Mouse (Mus musculus) cerebellum, postnatal 10 days (tissue): ENCODE measurements around the gene Lmntd2.

Source experiments
- DNase-seq, 2 experiments: peaks; one replicate each; pipeline ENCODE4 v3.0.0; 2021; ENCODE audit warnings: mixed read lengths in 2 of 2

Lmntd2 gene

DNA sequence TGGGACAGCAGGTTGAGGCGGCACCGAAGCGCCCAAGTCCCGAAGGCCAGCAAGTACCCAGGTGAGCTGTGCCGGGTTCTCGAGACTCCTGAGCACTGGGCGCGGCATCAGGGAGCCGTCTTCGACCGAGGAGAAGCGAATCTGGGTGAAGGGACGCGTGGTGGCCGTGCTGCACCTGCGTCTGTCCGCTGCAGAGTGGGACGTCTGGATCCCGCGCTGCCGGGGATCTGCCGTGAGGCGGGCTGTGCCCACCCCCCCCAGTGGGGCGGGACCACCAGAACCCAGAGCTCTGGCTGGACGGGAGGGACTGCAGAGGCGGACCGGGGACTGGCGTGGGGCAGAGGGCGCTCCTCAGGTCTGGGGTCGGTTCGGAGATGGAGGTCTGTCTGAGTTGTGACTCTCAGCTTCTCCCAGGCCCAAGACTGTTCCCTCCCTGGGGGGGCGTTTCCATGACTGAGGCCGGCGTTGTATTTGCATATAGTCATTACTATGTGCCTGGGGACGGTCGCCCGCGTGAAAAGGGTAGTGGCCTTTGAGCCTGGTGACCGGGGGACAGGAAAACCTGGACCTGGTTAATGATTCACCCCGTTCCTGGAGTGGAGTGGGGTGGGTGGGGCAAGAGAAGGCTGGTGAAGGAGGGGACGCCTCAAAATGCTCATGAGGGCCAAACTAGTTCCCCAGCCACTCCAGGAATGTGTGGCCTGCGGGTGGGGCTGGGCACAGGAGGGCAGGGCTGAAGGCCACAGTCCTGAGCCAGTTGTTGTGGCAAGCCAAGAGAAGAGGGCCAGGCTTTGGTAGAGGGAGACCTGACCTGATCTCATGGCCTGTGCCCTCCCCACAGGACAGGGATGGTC, 2.2 kb upstream of the Lmntd2 start:
- DNase-seq: peak; percentile 60 to 63

DNA sequence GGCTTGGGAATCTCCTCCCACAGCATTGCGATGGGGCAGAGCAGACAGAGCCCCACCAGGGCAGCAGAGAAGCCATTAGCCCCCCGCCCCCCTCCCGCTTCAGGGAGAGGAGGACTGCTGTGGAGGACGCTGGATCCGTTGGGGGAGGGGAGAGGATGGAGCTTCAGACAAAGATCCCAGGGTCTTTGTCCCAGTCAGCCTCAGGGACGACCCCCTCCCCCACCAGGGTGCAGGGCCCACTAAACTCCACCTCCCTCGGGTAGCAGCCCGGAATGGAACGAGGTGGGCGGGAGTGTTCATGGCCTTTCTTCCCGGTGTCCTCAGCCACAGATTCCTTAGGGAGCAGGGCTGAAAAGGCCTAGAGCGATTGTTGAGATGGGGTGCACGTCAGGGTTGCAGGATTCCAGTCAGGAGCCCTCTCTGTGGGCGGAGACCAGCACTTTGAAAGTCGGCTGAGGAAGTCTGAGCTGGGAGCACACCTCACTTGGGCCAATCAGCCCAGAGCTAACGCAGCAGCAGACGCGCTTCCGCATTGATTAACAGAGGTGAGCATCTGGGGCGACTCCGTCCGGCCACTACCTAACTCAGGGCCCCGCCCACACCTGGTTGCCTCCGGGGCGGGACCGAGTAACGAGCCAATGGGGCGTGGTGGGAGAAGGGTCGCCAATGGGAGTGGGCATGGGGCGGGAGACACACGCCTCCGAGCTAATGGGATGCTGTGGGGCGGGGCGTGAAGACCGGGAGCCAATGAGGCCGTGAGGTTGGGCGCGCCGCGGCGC, 1.4 kb upstream of the Lmntd2 start, which contains the start of gene Rassf7:
Rassf7 (plus strand) TSS at position 760 of the 779 bp plus-strand sequence.
- DNase-seq: peak; percentile 96 to 97

DNA sequence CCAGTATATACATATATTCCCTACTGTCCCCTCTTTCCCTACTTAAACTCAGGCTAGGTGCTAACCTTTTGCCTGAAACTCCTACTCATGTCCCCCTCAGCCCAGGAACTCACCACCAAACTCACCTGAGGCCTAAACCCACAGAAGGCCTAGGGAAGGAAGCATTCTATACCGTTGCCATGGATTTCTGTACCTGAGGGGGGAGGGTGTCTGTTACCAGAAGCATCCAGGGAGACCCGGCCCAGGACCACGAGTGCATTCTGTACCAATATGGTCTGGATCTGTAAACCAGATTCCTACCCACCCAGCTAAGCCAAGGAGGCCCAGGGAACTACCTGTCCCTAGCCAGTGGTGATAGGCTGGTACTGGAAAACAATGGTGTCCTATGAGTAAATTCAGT, 430 bp upstream of the Lmntd2 start:
- no peak for DNase-seq

DNA sequence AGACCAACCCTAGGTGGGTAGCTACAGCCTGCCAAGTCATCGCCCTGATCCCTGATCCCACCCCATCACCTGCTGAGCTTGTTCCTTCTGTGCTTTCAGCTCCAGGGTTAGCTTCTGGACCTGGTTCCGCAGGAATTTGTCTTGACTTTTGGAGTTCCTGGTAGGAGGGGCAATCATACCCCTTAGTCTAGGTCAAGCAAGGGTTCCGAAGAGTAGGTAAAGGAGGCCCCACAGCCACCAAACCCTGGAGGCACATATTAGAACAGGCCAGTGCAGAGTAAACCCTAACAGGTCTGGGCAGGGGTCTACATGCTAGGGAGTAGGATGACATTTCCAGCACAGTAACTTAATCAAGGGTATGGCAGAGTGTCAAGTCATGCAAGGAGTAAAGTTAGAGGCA, 747 bp downstream of the Lmntd2 start:
- DNase-seq: no peak

DNA sequence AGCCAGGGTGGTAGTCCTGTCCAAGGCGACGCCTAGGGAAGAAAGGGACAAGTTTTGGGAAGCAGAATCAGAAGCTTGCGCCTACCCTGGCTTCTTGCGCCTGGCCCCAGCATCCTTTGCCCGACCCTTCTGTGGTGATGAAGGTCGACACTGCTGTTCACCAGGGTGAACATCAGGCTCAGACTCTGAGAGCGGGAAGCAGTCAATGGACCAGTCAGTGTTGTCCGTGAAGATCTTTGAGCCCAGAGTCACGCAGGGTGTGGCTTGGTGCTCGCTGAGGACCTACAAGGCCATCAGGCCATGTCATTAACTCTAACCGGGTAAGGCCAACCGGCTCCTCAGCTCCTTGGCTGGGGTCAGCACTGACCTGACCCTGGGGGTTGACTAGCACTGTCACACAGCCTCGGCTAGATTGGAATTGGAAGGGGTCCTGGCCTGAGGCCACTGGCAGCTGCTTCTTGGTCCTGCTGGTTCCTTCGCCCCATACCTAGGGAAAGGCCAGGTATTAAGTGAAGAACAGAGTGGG, 3.2 kb downstream of the Lmntd2 start:
- DNase-seq: peak in 1 of 2 experiments; percentile 4

DNA sequence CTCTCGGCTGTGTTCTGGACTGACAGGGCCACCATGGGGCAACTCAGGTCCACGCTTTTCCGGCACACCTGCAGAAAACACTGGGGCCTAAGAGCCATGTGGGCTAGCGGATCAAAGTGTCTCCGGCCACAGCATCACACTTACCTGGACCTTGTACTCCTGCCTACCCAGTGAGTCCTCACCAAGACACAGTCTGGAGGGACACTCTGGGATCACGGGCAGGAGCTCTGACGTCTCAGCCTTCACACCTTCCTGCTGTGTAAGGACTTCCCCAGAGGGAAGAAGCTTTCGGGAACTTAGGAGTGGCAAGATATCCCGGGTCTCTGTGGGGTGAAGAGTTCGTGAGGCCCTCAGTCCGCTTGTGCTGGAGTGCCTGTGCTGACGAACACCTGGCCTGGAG, 3.7 kb downstream of the Lmntd2 start:
- peak in 1 of 2 experiments; percentile 0 for DNase-seq

DNA sequence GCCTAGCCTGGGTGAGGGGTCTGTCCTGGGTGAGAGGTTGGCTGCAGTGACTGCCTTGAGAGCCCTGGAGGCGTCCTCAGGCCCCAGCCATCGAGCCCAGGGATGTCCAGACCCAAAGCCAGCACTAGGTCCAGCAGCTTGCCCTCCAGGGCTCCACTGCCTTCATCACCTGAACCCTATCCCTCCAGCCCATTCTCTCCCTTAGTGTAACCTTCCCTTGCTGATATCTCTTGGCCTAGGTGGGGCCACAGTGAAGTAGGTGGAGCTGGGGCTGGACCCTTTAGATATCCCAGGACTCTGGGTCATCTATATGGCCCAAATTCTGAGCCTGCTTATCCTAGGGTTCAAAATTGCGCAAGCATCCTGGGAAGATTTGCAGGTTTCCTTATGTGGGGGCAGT, 4.4 kb downstream of the Lmntd2 start:
- peak in 1 of 2 experiments; percentile 1 for DNase-seq

DNA sequence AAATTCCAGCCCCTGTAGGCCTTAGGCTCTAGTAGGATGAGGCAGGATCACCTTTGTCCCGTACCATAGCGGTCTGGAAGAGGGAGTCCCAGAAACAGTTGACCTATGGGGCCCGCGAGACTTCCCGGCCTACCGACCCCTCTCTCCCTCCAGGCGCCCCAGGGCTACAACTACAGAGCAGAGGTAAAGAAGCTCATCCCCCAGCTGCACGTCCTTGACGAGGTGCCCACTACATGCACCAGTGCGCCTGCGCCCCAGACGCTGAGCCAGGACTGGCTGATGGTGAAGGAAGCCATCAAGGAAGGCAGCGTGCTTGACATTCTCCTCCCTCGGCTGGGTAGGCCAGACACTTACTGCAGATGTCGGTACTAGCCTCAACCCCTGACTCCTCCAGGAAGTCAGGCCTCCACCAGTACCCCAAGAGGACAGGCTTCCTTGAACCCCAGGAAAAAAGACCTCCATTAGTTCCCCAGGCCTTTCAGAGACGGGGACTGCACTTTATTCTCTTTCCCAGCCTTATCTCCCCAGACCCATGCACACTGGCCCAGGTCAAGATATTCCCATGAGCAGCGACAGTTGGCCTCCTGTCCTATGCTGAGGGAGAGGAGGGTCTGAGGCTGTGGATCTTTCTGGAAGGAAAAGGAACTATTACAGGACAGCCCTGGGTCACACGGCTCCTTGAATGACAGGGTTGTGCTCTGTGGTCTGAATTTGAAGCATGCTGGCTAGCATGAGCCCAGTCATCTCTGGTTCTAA, 7.5 kb downstream of the Lmntd2 start:
- DNase-seq: no peak

DNA sequence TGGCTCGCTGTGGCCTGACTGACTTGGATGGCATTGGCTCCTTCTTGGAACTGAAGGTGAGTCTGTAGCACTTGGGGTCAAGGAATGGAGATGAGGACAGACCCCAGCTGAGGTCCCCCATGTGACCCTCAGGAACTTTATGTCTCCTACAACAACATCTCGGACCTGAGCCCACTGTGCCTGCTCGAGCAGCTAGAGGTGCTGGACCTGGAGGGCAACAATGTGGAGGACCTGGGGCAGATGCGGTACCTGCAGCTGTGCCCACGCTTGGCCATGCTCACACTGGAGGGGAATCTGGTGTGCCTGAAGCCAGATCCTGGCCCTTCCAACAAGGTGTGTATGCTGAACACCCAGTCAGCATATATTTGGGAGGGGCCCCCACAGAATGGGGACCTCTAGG, 8.4 kb downstream of the Lmntd2 start:
- no peak for DNase-seq

DNA sequence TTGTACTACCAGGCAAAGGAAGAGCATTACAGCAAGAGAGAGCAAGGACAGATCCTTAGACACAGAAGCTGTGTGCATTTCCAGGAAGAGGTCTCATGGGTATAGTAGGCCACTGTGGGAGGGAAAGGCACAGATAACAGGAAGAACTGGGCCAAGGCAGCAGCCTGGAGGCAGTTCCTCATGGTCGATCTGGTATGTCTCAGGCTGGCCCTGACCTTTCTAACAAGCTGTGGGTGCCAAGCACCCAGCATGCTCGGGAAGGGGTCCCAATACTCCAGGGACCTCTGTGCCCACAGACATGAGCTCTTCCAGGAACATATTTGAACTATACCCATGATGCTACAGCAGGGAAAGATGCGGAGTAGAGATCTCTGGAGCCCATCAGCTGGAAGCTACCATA, 9.3 kb downstream of the Lmntd2 start:
- DNase-seq: no peak

DNA sequence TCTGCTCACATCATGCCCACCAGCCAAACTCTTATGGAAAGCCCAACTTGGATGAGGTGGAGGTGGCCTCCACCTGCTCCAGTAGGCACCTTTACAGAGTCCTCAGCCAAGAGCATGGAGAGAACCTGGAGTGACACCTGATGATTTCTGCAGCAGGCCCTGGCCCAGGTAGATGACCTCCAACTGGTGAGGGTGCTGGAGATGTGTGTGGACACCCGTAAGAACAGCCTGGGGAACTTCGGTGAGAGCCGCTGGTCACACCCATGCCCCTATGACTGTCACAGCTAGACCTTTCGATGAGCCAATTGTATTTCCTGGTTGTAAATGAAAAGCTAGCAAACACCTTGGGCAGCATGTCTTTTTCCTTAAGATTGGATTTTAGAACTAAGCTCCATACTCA, 15.8 kb downstream of the Lmntd2 start:
- DNase-seq: no peak

DNA sequence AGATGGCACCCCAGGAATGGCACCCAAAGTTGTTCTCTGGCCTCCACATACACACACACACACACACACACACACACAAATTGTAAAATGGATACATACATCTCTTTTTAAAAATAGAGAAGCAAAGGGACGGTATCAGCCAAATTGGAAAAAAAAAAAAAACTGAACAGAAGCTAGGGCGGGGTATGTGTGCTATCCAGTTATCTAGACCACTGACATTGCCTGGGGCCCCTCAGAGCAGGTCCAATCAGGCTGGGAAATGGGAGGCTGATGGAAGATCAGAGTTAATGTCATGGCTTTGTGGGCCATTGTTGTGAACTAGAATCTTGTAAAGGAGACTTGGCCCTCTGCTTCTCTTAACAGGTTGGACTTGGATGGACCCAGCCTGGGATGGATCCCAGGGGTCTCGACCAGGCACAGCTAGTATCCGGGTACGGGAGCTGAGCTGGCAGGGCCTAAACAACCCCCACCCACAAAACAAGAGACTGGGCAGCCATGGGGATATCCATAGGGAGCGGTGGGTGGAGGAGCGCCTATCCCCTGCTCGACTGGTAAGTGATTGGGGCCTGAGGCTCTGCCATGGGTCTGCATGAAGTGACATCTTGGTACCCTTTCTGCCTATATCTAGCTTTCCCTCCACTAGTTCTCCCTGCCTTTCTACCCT, 17.1 kb downstream of the Lmntd2 start:
- DNase-seq: no peak

DNA sequence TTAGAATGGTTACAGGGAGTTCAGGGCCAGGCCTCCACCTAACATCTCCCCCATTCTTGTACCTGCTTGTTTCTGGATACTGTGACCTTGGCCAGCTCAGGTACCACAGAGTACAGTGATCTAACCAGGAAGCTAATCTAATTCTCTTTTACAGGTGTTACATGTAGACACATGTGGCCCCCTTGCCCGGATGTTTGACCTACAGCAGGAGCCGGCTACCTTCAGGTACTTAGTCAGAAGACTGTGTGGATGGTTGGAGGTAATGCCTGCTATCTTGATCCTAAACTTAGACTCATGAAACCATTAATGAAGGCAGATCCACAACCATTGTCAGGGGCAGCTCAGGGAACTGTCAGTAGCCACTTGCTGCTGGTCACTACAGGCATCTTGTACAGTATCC, 18.1 kb downstream of the Lmntd2 start:
- no peak for DNase-seq

DNA sequence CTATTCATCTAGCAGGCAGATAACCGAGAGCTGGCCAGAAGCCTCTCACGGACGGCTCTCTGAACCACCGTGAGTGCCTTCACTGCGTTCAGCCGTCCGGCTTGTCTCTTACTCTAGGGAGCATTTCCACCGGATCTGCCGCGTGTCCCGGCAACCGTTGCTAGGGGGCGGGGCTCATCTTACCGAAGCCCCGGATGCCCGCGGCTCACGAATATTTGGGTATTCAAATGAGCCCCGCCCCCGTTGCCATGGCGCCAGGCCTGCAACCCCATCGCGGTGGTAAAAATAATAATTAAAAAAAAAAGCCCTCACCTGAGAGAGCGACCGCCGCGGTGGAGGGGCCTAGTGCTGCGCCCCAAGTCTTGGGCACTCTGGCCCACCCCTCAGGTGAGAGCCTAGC, 19.1 kb downstream of the Lmntd2 start:
- peak; percentile 95 for DNase-seq

DNA sequence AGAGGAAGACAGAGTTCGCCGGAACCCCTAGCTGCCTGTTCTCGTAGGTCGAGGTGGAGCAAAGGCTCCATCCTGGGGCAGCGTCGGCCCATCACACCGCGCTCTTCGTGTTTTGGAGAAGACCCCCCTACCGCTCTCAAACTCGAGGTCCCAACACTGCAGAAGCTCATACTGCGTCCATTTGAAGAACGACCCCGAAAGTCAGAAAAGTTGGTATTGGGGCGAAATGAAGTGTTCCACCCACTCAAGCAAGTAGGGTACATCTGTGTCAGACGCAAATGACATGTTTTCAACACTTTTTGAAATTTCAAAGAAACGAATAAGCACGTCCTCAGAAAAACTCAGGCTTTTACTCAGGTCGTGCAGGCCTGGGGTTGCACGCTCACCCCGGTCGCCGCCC, 19.5 kb downstream of the Lmntd2 start:
- DNase-seq: no peak

DNA sequence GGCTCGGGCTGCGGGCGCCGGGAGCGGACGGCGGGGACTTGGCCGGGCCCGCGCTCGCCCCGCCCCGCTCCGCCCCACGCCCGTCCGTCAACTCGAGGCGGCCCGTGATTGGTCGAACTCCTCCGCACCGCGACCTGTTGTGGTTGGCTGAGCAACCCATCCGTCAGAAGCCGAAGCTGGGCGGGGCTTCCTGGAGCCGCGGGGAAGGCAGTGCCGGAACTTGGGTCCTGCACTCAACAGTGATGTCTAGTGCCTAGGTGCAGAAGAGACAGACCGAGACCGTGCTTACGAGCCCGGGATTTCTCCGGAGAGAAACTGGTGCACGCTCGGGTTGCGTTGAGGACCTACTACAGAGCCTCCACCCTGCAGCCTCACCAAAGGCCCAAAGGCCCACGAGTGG, 19.9 kb downstream of the Lmntd2 start, which contains the start of the genes Hras and Lrrc56:
Hras (minus strand) TSS at position 58 of the 400 bp plus-strand sequence.
Lrrc56 (plus strand) TSS at position 210 of the 400 bp plus-strand sequence.
- peak; percentile 98 to 99 for DNase-seq

DNA sequence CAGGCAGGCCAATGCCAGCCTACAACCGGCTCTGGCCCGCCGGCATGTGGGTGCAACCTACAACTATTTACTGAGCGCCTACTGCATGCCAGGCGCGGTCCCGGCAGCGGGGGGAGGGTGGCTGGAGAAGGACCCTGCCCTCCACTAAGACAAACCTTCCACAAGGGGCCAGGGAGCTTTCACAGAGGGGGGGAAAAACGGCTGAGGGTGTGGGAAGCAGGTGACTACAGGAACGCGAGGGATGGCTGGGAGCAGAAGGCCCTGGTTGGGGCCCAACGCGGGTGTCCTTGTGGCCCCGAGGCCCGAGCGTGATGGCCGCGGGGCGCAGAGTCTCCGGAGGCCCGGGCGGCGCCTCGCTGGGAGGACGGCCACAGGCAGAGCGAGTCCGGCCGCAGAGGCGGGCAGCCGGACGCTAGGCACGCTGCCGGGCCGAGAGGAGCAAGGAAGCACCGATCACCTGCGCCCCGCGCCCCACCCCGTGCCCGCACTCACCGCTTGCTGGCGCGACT, 20.5 kb downstream of the Lmntd2 start:
- DNase-seq: peak; percentile 66 to 67

DNA sequence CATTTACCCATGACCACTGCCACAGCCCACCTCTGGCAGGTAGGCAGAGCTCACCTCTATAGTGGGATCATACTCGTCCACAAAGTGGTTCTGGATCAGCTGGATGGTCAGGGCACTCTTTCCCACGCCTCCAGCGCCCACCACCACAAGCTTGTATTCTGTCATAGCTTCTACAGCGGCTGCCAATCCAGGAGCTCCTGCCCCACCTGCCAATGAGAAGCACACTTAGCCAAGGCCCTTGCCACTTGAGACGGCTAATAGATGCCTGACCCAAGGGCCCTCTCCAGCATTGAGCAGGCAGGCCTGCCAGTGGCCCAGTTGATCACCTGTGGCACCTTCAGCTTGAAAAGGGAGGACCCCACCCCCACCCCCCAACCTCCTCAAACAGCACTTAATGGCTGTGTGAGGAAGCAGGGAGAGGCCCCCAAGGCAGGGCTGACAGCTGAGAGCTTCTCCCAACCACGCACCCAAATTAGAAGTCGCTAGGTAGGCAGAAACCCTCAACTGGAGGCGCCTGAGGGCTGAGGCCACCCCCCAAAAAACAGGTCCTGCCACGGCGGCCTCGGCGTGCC, 21.0 kb downstream of the Lmntd2 start:
- no peak for DNase-seq

DNA sequence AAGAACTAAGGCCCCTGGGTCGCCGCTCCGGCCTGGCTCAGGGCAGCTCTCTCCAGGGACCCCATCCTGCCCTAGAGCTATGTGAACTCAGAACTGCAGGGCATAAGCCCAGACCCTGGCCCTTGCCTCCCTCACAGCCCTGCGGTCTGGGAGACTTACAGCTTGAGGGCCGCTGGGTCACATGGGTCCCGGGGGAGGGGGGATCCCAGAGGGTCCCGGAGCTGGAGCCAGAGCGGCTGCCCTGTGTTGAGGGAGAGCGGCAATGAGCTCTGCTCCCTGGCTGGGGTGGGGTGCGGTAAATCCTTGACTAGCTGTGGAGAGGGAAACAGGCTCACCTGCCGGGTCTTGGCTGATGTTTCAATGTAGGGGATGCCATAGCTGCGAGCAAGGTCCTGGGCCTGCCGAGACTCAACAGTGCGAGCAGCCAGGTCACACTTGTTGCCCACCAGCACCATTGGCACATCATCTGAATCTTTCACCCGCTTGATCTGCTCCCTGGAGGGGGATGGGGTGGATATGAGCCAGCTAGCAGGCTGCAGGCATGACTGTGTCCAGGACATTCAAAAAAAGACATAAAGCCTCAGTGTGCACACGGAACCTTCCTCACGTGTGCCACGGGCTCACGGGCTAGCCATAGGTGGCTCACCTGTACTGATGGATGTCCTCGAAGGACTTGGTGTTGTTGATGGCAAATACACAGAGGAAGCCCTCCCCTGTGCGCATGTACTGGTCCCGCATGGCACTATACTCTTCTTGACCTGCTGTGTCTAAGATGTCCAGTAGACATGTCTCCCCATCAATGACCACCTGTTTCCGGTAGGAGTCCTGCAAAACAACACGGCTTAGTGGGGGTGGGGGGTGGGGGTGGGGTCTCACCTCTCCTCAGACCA, 21.8 kb downstream of the Lmntd2 start:
- DNase-seq: peak; percentile 42 to 53

DNA sequence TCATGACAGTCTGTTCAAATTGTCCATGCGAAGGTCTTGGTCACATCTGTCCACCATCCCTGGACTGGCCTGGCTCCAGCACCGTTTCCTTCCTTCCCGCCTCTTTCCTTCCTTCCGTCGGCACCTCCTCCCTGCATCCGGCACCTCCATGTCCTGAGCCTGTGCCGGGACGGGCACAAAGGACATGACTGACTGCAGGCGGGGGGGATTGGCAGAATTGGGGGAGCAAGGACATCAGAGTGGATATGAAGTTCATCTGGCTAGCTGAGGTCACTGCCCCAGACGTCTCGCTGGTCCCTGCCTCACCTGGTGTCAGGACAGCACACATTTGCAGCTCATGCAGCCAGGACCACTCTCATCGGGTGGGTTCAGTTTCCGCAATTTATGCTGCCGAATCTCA, 22.8 kb downstream of the Lmntd2 start:
- DNase-seq: no peak

DNA sequence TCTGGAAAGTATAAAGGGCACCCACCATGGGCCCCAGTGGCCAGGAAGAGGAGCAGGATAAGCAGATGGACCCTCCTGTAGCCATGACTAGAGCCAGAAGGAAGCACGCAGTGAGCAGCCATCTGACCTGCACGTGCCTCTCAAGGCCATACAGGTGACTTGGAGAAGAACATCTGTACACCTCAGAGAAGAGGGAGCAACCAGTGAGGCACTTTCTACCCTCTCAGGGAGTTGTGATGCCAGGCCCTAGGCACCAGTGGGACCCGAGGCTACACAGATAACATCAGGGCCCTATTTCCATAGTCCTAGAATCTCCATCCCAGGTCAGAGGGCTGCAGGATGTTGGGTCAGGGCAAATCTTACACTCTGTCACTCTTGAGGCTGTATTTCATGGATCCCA, 23.7 kb downstream of the Lmntd2 start:
- DNase-seq: no peak
